ENCODE assay signal across 8 mouse cellular contexts in the genomic region with DNA sequence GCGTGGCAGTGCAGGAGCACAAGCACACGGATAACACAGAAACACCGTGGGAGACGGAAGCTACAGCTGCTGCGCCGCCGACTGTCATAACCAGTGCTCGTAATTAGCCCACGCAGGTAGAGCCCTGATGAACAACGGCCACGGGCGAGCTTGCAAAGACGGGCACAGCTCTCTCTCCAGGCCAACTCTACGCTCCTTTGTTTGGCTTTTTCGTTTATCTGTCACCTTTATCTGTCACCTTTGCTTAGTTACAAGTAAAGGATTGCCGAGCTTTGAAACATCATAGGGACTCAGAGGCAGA.
DNase-seq lines count a peak whose midpoint lies in the region; ATAC-seq and TF ChIP-seq lines count a peak whose summit lies in the region.

No protein-coding gene starts in this region.

- H3K9ac ChIP-seq in kidney, embryonic 15.5 days = no peak overlapping the region
- H3K9ac ChIP-seq in embryonic facial prominence, embryonic 14.5 days (ENCODE audit: low read depth, low read length) = peak overlapping the region; percentile 52; the same call in 1 of the 2 replicates
- peak overlapping the region; percentile 32; the same call in 1 of the 2 replicates for H3K9ac ChIP-seq in intestine, postnatal 0 days (ENCODE audit: low read depth, low read length)
- peak overlapping the region; percentile 68 for H3K9ac ChIP-seq in neural tube, embryonic 13.5 days

- H3K4me1 ChIP-seq in kidney, embryonic 15.5 days = peaks cover 4% of the 10 kb centered on the region; the same call in 1 of the 2 replicates
- peaks cover 5% of the 10 kb centered on the region; the same call in 1 of the 2 replicates for H3K4me1 ChIP-seq in embryonic facial prominence, embryonic 14.5 days (ENCODE audit: control insufficient read depth, insufficient read depth, low read length)
- H3K4me1 ChIP-seq in intestine, postnatal 0 days (replicated peaks; ENCODE audit: control insufficient read depth, insufficient read depth, low read length) = no peaks in the 10 kb centered on the region
- H3K4me1 ChIP-seq in neural tube, embryonic 13.5 days (replicated peaks) = peaks cover 14% of the 10 kb centered on the region; the same call in 1 of the 2 replicates

- no peaks in the 10 kb centered on the region for H3K36me3 ChIP-seq in kidney, embryonic 15.5 days
- no peaks in the 10 kb centered on the region for H3K36me3 ChIP-seq in embryonic facial prominence, embryonic 14.5 days (ENCODE audit: control insufficient read depth, insufficient read depth, low read length)
- H3K36me3 ChIP-seq in intestine, postnatal 0 days (ENCODE audit: control insufficient read depth, insufficient read depth) = no peaks in the 10 kb centered on the region
- H3K36me3 ChIP-seq in neural tube, embryonic 13.5 days = no peaks in the 10 kb centered on the region

- H3K9me3 ChIP-seq in kidney, embryonic 15.5 days (replicated peaks) = no peaks in the 10 kb centered on the region
- no peaks in the 10 kb centered on the region for H3K9me3 ChIP-seq in embryonic facial prominence, embryonic 14.5 days (ENCODE audit: control insufficient read depth, low read length)
- no peaks in the 10 kb centered on the region for H3K9me3 ChIP-seq in intestine, postnatal 0 days (ENCODE audit: control insufficient read depth)
- no peaks in the 10 kb centered on the region for H3K9me3 ChIP-seq in neural tube, embryonic 13.5 days

- no peaks in the 10 kb centered on the region for H3K27me3 ChIP-seq in kidney, embryonic 15.5 days
- H3K27me3 ChIP-seq in embryonic facial prominence, embryonic 14.5 days (replicated peaks; ENCODE audit: control insufficient read depth, insufficient read depth, low read length) = no peaks in the 10 kb centered on the region; the same call in 1 of the 2 replicates
- H3K27me3 ChIP-seq in intestine, postnatal 0 days (replicated peaks; ENCODE audit: control insufficient read depth, insufficient read depth, low read length) = no peaks in the 10 kb centered on the region
- no peaks in the 10 kb centered on the region for H3K27me3 ChIP-seq in neural tube, embryonic 13.5 days

- no peak overlapping the region for H3K27ac ChIP-seq in kidney, embryonic 15.5 days
- 0 out of 2 replicates have a peak overlapping the region, but pooled peaks have one; percentile 10 for H3K27ac ChIP-seq in embryonic facial prominence, embryonic 14.5 days (replicated peaks; ENCODE audit: low read depth, low read length)
- H3K27ac ChIP-seq in intestine, postnatal 0 days (ENCODE audit: low read depth, low read length) = no peak overlapping the region
- peak overlapping the region; percentile 66 for H3K27ac ChIP-seq in neural tube, embryonic 13.5 days (replicated peaks)

- no peak for DNase-seq in kidney, adult 18-20 months
- no peak for DNase-seq in embryonic facial prominence, embryonic 14.5 days (ENCODE audit: low spot score)
- no peak for DNase-seq in testis, postnatal 14 days (ENCODE audit: low spot score)
- no peak for DNase-seq in thymus, postnatal 10 days (ENCODE audit: low spot score in 2 of 2)
- no peak for DNase-seq in retina, postnatal 1 day

- no peak for ATAC-seq in kidney, embryonic 15.5 days (replicated peaks; ENCODE audit: low FRiP score)
- ATAC-seq in embryonic facial prominence, embryonic 14.5 days (ENCODE audit: low read depth) = 0 out of 2 replicates have a peak, but pooled peaks have one; percentile 4
- ATAC-seq in intestine, postnatal 0 days = no peak
- ATAC-seq in neural tube, embryonic 13.5 days (ENCODE audit: low read depth) = peak; percentile 62; the same call in 1 of the 2 replicates

- H3K4me3 ChIP-seq in kidney, embryonic 15.5 days (replicated peaks) = peak overlapping the region; percentile 35
- peak overlapping the region; percentile 29 for H3K4me3 ChIP-seq in embryonic facial prominence, embryonic 14.5 days (ENCODE audit: low read depth, low read length)
- H3K4me3 ChIP-seq in intestine, postnatal 0 days (ENCODE audit: low read depth, low read length) = peak overlapping the region; percentile 27
- H3K4me3 ChIP-seq in neural tube, embryonic 13.5 days = peak overlapping the region; percentile 36

- no peak for TF ChIP-seq CTCF in intestine, postnatal 0 days (IDR thresholded peaks at IDR 0.05; ENCODE audit: low read depth)

- H3K4me2 ChIP-seq in kidney, embryonic 15.5 days = peak overlapping the region; percentile 64
- peak overlapping the region; percentile 57 for H3K4me2 ChIP-seq in embryonic facial prominence, embryonic 14.5 days (ENCODE audit: low read depth, low read length)
- H3K4me2 ChIP-seq in intestine, postnatal 0 days (replicated peaks; ENCODE audit: low read depth) = peak overlapping the region; percentile 68
- H3K4me2 ChIP-seq in neural tube, embryonic 13.5 days = peak overlapping the region; percentile 56

- WGBS in kidney, embryonic 15.5 days = 55% methylated on average over 16 of the region's 16 CpGs
- WGBS in embryonic facial prominence, embryonic 14.5 days = 59% methylated on average over 16 of the region's 16 CpGs
- 26% methylated on average over 16 of the region's 16 CpGs for WGBS in intestine, postnatal 0 days
- 52% methylated on average over 16 of the region's 16 CpGs for WGBS in neural tube, embryonic 13.5 days

Comparison
In these comparisons a context has a peak if more than half of its experiments do, and no peak if none do; other contexts are left out.
1. ATAC-seq: peak in embryonic facial prominence, embryonic 14.5 days (single experiment) and neural tube, embryonic 13.5 days (single experiment); none in kidney, embryonic 15.5 days (single experiment) and intestine, postnatal 0 days (single experiment).
2. H3K27ac ChIP-seq: peak in embryonic facial prominence, embryonic 14.5 days (single experiment) and neural tube, embryonic 13.5 days (single experiment); none in kidney, embryonic 15.5 days (single experiment) and intestine, postnatal 0 days (single experiment).
3. Peak in every context shown above with its lines, with median percentiles within 50 percentile points of each other: H3K4me2 ChIP-seq and H3K4me3 ChIP-seq.